Mouse (Mus musculus) central nervous system, embryonic 14 days (tissue): ENCODE measurements around the gene Cstb. TPM values are rescaled to one million over a fixed set of nuclear protein-coding genes. Genes with fewer than 3 reads are reported as not detected.

Experiments
- polyA plus RNA-seq: library from polyadenylated mRNA; depleted of rRNA; stranded (reverse); fragments of >200 nt; gene quantifications from 2 replicates; pipeline ENCODE4 v1.2.3, GENCODE M21; 2012; rRNA removed

Gene Cstb
- polyA plus RNA-seq = 83.0 and 84.1 TPM in 2 replicates

GRCm38 (mm10) chr10:78425181-78426041 lies at the start of gene Cstb:
Cstb (plus strand) TSS chr10:78425669.

GRCm38 (mm10) chr10:78412319-78413151 lies 12.9 kb upstream of the Cstb start, which contains the start of gene Rrp1:
Rrp1 (minus strand) TSS chr10:78413043.

GRCm38 (mm10) chr10:78464792-78465207 lies 39.3 kb downstream of the Cstb start, which contains the start of gene Pdxk:
Pdxk (minus strand) TSS chr10:78464975.

Other genes starting within 250 kb of the Cstb start
- 16.0 and 17.4 TPM in 2 replicates for gene Pwp2, start 240.5 kb upstream of the Cstb start, polyA plus RNA-seq
- 46.6 and 51.6 TPM in 2 replicates for gene Trappc10, start 181.0 kb upstream of the Cstb start, polyA plus RNA-seq
- gene Agpat3, start 73.2 kb upstream of the Cstb start, polyA plus RNA-seq = 68.7 and 75.8 TPM in 2 replicates
- 400 and 403 TPM in 2 replicates for gene Rrp1, start 12.6 kb upstream of the Cstb start, polyA plus RNA-seq
- 13.6 and 17.3 TPM in 2 replicates for gene Pdxk, start 39.3 kb downstream of the Cstb start, polyA plus RNA-seq
- not detected in 2 replicates for gene Olfr1358, start 91.8 kb downstream of the Cstb start, polyA plus RNA-seq
- gene Ilvbl, start 148.7 kb downstream of the Cstb start, polyA plus RNA-seq = 40.9 and 56.5 TPM in 2 replicates
- 9.6 and 15.8 TPM in 2 replicates for gene Syde1, start 166.3 kb downstream of the Cstb start, polyA plus RNA-seq
- not detected in 2 replicates for gene Olfr1357, start 192.4 kb downstream of the Cstb start, polyA plus RNA-seq